Mouse (Mus musculus) megakaryocyte, embryonic 14.5 days (primary cell): ENCODE results near the gene Syap1.

Experiments used
- FLI1 ChIP-seq: IDR thresholded peaks from 2 replicates; pipeline ENCODE4 v1.6.1; 2012; ENCODE audit warnings: low read length, inconsistent platforms, mixed read lengths
- GATA1 ChIP-seq: IDR thresholded peaks from 3 replicates; pipeline ENCODE4 v1.6.1; 2012; ENCODE audit warnings: mixed read lengths, low read length, inconsistent platforms, borderline replicate concordance

GRCm38 (mm10) chrX:162868294-162868965 lies 19.8 kb downstream of the Syap1 start:
- TF ChIP-seq GATA1: no peak
- TF ChIP-seq FLI1: no peak
